Mouse (Mus musculus): ENCODE measurements around the gene Pdk4. TPM values are rescaled to one million over a fixed set of nuclear protein-coding genes. Genes with fewer than 3 reads are reported as not detected.

The Pdk4 gene
- polyA plus RNA-seq (2015; fragmentation: Nextera tagmentation; extraction: Ambion mirVana): 1.4 and 1.9 TPM in 2 replicates

GRCm38 (mm10) chr6:5495961-5496853, at the start of gene Pdk4:
TSS of gene Pdk4 (minus strand) at chr6:5496309.

Other genes starting within 250 kb of the Pdk4 start
- gene Pon3, start 240.0 kb downstream of the Pdk4 start, polyA plus RNA-seq (2015; fragmentation: Nextera tagmentation; extraction: Ambion mirVana): 4.1 and 5.8 TPM in 2 replicates
- 54.1 and 56.4 TPM in 2 replicates for gene Pon2, start 197.9 kb downstream of the Pdk4 start, polyA plus RNA-seq (2015; fragmentation: Nextera tagmentation; extraction: Ambion mirVana)
- gene Asb4, start 112.9 kb downstream of the Pdk4 start, polyA plus RNA-seq (2015; fragmentation: Nextera tagmentation; extraction: Ambion mirVana): 6.7 and 6.8 TPM in 2 replicates
- 76.4 and 78.9 TPM in 2 replicates for gene Dync1i1, start 229.3 kb upstream of the Pdk4 start, polyA plus RNA-seq (2015; fragmentation: Nextera tagmentation; extraction: Ambion mirVana)